Mouse (Mus musculus) hindbrain, embryonic 12.5 days (tissue): ENCODE data around the gene Hhipl2. TPM values are rescaled to one million over a fixed set of nuclear protein-coding genes. Genes with fewer than 3 reads are reported as not detected.
"Not testable (repeated sequence)": the region's sequence is repeated elsewhere in the genome, so short reads cannot be mapped to it uniquely, and the experiment has no call there.

Experiments used
- ATAC-seq: fragments of 200-750 bp; cut with Nextera tagmentation; 2 replicates; pipeline ENCODE4 v1.8.0; 2017; ENCODE audit warnings: moderate TSS enrichment; ENCODE audit not compliant: low FRiP score
- H3K27ac ChIP-seq: fragments of 300-500 bp; sonication (generic); 2 replicates; pipeline ENCODE4 v1.5.1; 2016; ENCODE audit warnings: mild to moderate bottlenecking
- H3K27me3 ChIP-seq: fragments of 300-500 bp; sonication (generic); 2 replicates; pipeline ENCODE4 v1.6.1; 2016; ENCODE audit warnings: mild to moderate bottlenecking
- H3K36me3 ChIP-seq: fragments of 300-500 bp; sonication (generic); 2 replicates; pipeline ENCODE4 v1.6.1; 2016; ENCODE audit warnings: mild to moderate bottlenecking
- H3K4me1 ChIP-seq: fragments of 300-500 bp; sonication (generic); 2 replicates; pipeline ENCODE4 v1.6.1; 2016
- H3K4me2 ChIP-seq: fragments of 300-500 bp; sonication (generic); replicated peaks from 2 replicates; pipeline ENCODE4 v1.6.1; 2016; ENCODE audit warnings: mild to moderate bottlenecking
- H3K4me3 ChIP-seq: fragments of 300-500 bp; sonication (generic); 2 replicates; pipeline ENCODE4 v1.5.1; 2016; ENCODE audit warnings: mild to moderate bottlenecking
- H3K9ac ChIP-seq: fragments of 300-500 bp; sonication (generic); 2 replicates; pipeline ENCODE4 v1.6.1; 2016; ENCODE audit warnings: mild to moderate bottlenecking, moderate library complexity
- H3K9me3 ChIP-seq: fragments of 300-500 bp; sonication (generic); replicated peaks from 2 replicates; pipeline ENCODE4 v1.6.1; 2016; ENCODE audit warnings: mild to moderate bottlenecking
- WGBS: fragments of 180-500 bp; shearing (Covaris S2); methylation state at CpG from one replicate; pipeline ENCODE4 v1.1.7; 2016; 5-methylcytosine and 5-hydroxymethylcytosine counted together
- polyA plus RNA-seq: library from polyadenylated mRNA; unstranded; fragments of >200 nt; fragmentation: Nextera tagmentation; extraction: Ambion mirVana; gene quantifications from 2 replicates; pipeline ENCODE4 v1.2.1, GENCODE M21; 2016

The Hhipl2 gene
- polyA plus RNA-seq = 0.26 and 0.82 TPM in 2 replicates

DNA sequence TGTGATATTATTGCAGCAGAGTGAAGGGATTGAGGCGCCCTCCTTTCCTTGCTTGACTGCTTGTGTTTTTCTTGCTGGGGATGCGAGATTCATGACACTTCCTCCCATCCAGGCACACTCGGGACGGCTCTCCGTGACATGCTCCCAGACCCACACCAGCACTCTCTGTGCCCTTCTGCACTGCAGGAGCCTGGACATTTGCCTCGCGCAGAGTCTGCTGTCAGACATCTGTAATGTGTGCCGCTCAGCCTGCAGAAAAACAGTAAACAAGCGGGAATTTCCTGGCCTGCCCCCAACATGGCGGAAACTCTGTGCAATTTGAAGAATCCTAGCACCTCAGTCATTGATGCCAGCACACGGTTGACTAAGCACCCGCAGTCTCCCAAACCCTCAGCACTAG lies at the start of gene Hhipl2:
Gene Hhipl2, plus strand, starts transcription at position 343 of the 400 bp plus-strand sequence.
- ATAC-seq = no peak
- no peak within 1 kb of the TSS for H3K9ac ChIP-seq
- no peaks in the 10 kb centered on the region for H3K4me1 ChIP-seq
- no peak within 1 kb of the TSS for H3K4me2 ChIP-seq
- 79% methylated on average over 12 of the region's 12 CpGs for WGBS
- H3K4me3 ChIP-seq = no peak within 1 kb of the TSS
- H3K27me3 ChIP-seq = no peaks in the 10 kb centered on the region
- H3K9me3 ChIP-seq = no peaks in the 10 kb centered on the region; the same call in 1 of the 2 replicates
- H3K36me3 ChIP-seq = no peaks in the 10 kb centered on the region
- no peak within 1 kb of the TSS for H3K27ac ChIP-seq

GRCm38 (mm10) chr1:183368601-183369400 lies 49.2 kb upstream of the Hhipl2 start:
- WGBS = 2% methylated on average over 54 of the region's 56 CpGs
- Histone ChIP-seq H3K4me1 (peaks cover 15% of the 10 kb centered on the region), H3K4me3 (peak overlapping the region; percentile 87), H3K4me2 (peak overlapping the region; percentile 89), H3K36me3 (peaks cover 12% of the 10 kb centered on the region), H3K27me3 (no peaks in the 10 kb centered on the region), H3K27ac (peak overlapping the region; percentile 80), H3K9ac (peak overlapping the region; percentile 90), H3K9me3 (no peaks in the 10 kb centered on the region)
- ATAC-seq = peak; percentile 86

DNA sequence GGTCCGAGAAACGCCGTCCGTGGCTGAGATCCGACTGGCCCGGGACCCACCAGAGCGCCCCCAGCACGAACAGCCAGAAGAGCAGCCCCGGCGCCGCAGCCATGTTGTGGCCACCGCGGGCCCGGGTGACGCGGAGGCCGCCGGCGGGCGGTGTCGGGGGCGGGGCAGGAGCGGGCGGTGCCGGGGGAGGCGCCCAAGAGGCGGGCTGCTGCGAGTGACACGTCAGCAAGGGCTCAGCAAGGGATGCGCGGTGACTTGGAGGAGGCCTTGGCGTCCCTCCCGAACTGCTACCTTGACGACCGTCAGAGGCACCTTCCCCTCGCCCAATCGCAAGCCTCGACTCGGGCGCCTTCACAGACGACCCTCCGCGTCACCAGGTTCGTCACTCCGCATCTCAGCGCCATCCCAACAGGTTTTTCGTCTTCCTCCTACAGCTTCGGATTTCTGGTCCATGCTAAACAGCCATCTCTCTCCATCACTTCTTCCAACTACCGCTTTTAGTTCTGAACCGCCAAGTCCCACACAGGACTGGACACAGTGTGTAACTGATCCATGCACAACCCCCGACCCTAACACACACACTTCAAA lies 48.5 kb upstream of the Hhipl2 start, which contains the start of gene Mia3:
Gene Mia3, minus strand, starts transcription at position 127 of the 588 bp plus-strand sequence.
- Histone ChIP-seq H3K36me3 (peaks cover 5% of the 10 kb centered on the region), H3K4me3 (peak within 1 kb of the TSS; percentile 87), H3K4me2 (peak within 1 kb of the TSS; percentile 89), H3K27ac (peak within 1 kb of the TSS; percentile 80), H3K27me3 (no peaks in the 10 kb centered on the region), H3K9ac (peak within 1 kb of the TSS; percentile 90), H3K9me3 (0 out of 2 replicates have a peak, but pooled peaks cover 3% of the 10 kb centered on the region), H3K4me1 (peaks cover 15% of the 10 kb centered on the region)
- ATAC-seq = peak; percentile 99
- under 1% methylated on average over 46 of the region's 51 CpGs for WGBS

DNA sequence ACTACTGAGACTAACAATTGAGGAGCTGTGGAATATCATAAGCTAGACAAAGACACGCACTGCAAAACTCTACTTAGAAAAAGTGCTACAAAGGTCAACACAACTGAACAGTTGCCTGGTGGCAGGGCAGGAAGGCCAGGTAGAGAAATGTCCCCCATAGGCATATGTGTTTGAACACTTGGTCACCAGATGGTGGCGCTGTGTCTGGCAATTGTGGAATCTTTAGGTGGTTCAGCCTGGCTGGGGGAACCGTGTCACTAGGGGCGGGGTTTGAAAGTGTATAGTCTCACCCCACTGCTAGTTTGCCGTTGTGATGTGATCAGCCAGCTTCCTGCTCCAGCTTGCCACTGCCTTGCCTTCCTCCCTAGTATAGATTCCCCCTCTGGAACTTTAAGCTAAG lies 43.3 kb upstream of the Hhipl2 start:
- Histone ChIP-seq H3K4me2 (no peak overlapping the region), H3K36me3 (no peaks in the 10 kb centered on the region), H3K4me1 (no peaks in the 10 kb centered on the region), H3K27ac (no peak overlapping the region), H3K27me3 (peaks cover 3% of the 10 kb centered on the region; the same call in 1 of the 2 replicates), H3K9ac (no peak overlapping the region), H3K4me3 (no peak overlapping the region), H3K9me3 (peaks cover 8% of the 10 kb centered on the region; the same call in 1 of the 2 replicates)
- no peak for ATAC-seq
- WGBS = 80% methylated on average over 5 of the region's 5 CpGs

GRCm38 (mm10) chr1:183377045-183377444 lies 41.0 kb upstream of the Hhipl2 start:
- 76% methylated on average over 4 of the region's 4 CpGs for WGBS
- Histone ChIP-seq H3K36me3 (no peaks in the 10 kb centered on the region), H3K27me3 (peaks cover 3% of the 10 kb centered on the region; the same call in 1 of the 2 replicates), H3K27ac (no peak overlapping the region), H3K4me3 (no peak overlapping the region), H3K9ac (no peak overlapping the region), H3K4me1 (no peaks in the 10 kb centered on the region), H3K4me2 (no peak overlapping the region), H3K9me3 (peaks cover 8% of the 10 kb centered on the region; the same call in 1 of the 2 replicates)
- ATAC-seq = no peak

DNA sequence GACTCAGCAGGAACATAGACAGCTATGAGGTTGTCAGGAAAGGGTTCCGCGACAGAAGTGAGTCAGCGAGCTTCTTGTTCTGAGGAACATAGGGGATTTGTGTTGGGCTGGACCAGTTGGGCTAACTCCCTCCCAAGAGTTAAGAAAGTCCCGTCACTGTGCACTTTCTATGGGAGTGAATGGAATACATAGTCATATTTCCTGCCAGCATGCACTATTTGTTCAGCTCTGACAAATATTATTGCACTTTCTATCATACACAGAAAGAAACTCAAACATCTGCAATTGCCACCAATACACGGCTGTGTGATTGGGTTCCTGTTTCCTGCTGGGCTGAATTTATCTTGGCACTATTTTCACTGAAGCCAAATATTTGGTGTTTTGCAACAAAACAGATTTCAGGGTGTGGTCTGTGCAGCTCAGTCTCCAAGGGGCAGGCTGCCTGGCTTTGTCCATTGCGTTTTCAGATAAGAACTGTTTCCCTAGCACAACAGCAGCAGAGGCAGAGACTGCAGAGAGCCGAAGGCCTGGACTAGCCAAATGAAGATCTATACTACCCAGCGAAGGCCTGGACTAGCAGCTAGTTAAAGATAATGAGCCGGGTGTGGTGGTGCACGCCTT lies 39.6 kb upstream of the Hhipl2 start:
- peaks cover 8% of the 10 kb centered on the region for H3K27me3 ChIP-seq
- no peak overlapping the region for H3K27ac ChIP-seq
- no peaks in the 10 kb centered on the region for H3K36me3 ChIP-seq
- no peak overlapping the region for H3K9ac ChIP-seq
- H3K4me1 ChIP-seq = no peaks in the 10 kb centered on the region
- H3K9me3 ChIP-seq = peaks cover 8% of the 10 kb centered on the region; the same call in 1 of the 2 replicates
- H3K4me3 ChIP-seq = no peak overlapping the region
- ATAC-seq = no peak
- 84% methylated on average over 10 of the region's 10 CpGs for WGBS
- H3K4me2 ChIP-seq = no peak overlapping the region

DNA sequence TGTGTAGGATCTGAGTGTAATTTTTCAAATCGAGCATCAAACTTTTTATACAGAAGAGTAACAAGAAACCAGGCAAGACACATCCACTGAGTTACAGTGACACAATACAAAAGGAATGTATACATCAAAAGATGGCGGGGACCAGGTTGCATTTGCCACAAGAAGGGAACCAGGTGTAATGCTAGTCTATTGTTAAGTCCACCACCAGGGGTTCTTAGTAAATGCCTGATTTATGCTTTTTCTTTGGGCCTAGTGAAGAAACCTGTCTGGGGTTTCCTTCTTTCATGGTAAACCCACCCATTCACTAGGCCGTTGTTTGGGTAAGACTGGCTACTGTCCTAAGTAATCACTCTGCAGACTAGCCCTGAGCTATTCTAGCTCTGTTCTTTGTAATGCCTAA lies 38.6 kb upstream of the Hhipl2 start:
- H3K4me3 ChIP-seq, H3K4me2 ChIP-seq, H3K27ac ChIP-seq, H3K9ac ChIP-seq, H3K9me3 ChIP-seq, H3K36me3 ChIP-seq, ATAC-seq, H3K4me1 ChIP-seq: not testable (repeated sequence)
- 92% methylated on average over 3 of the region's 3 CpGs for WGBS
- peaks cover 12% of the 10 kb centered on the region for H3K27me3 ChIP-seq

- no peak overlapping the region for H3K4me2 ChIP-seq
- H3K27ac ChIP-seq = no peak overlapping the region
- 82% methylated on average over 5 of the region's 5 CpGs for WGBS
These were observed 36.2 kb upstream of the Hhipl2 start for GRCm38 (mm10) chr1:183381816-183382215.

DNA sequence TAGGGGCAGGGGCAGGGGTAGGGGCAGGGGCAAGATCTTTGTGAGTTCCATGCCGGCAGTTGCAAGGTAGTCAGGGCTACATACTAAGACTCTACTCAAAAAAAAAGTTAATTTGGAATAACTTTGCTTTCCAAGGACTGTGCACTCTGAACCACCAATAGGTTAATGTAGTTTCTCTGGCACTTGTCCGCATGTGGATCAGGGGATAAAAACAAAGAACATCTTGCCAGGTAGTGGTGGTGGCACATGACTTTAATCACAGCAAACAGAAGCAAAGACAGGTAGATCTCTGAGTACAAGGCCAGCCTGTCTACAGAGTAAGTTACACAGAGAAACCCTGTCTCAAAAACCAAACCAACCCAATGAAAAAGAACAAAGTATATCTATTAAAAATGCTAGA lies 35.4 kb upstream of the Hhipl2 start:
- H3K4me2 ChIP-seq = no peak overlapping the region
- no peaks in the 10 kb centered on the region for H3K4me1 ChIP-seq
- no peak overlapping the region for H3K4me3 ChIP-seq
- no peak for ATAC-seq
- H3K9ac ChIP-seq = no peak overlapping the region
- no peak overlapping the region for H3K27ac ChIP-seq
- H3K36me3 ChIP-seq = no peaks in the 10 kb centered on the region
- no peaks in the 10 kb centered on the region for H3K9me3 ChIP-seq
- 93% methylated on average over 2 of the region's 2 CpGs for WGBS
- peaks cover 26% of the 10 kb centered on the region for H3K27me3 ChIP-seq

More at GRCm38 (mm10) chr1:183381816-183382215, 36.2 kb upstream of the Hhipl2 start:
- ATAC-seq = no peak
- Histone ChIP-seq H3K27me3 (peaks cover 18% of the 10 kb centered on the region), H3K36me3 (no peaks in the 10 kb centered on the region), H3K9me3 (no peaks in the 10 kb centered on the region), H3K9ac (no peak overlapping the region), H3K4me1 (no peaks in the 10 kb centered on the region), H3K4me3 (no peak overlapping the region)

GRCm38 (mm10) chr1:183387421-183387820 lies 30.6 kb upstream of the Hhipl2 start:
- not testable (repeated sequence) for H3K36me3 ChIP-seq, H3K9me3 ChIP-seq, H3K27ac ChIP-seq, H3K4me3 ChIP-seq, H3K4me1 ChIP-seq, H3K9ac ChIP-seq, ATAC-seq, H3K4me2 ChIP-seq
- H3K27me3 ChIP-seq = peaks cover 29% of the 10 kb centered on the region
- WGBS = 91% methylated on average over 3 of the region's 3 CpGs

GRCm38 (mm10) chr1:183388426-183389406 lies 29.3 kb upstream of the Hhipl2 start, which contains the start of gene Taf1a:
Gene Taf1a, plus strand, starts transcription at chr1:183388981.
- peak within 1 kb of the TSS; percentile 58 for H3K27ac ChIP-seq
- peak within 1 kb of the TSS; percentile 85 for H3K4me2 ChIP-seq
- H3K9me3 ChIP-seq = no peaks in the 10 kb centered on the region
- 6% methylated on average over 44 of the region's 44 CpGs for WGBS
- peaks cover 10% of the 10 kb centered on the region for H3K4me1 ChIP-seq
- peak within 1 kb of the TSS; percentile 53 for H3K9ac ChIP-seq
- peaks cover 22% of the 10 kb centered on the region for H3K27me3 ChIP-seq
- peaks cover 10% of the 10 kb centered on the region for H3K36me3 ChIP-seq
- peak within 1 kb of the TSS; percentile 77 for H3K4me3 ChIP-seq
- peak; percentile 100 for ATAC-seq
